Mouse (Mus musculus) monocyte, adult 2 months (primary cell): ENCODE data around the gene Bmper.

ENCODE experiments used
- DNase-seq, 2 experiments: peaks; one replicate each; pipeline ENCODE4 v3.0.0; 2022; ENCODE audit warnings: low spot score in 2 of 2, low read depth in 1 of 2

The Bmper gene

GRCm38 (mm10) chr9:23297491-23298170, 74.8 kb downstream of the Bmper start:
- DNase-seq = no peak

GRCm38 (mm10) chr9:23300376-23300775, 77.5 kb downstream of the Bmper start:
- no peak for DNase-seq

- DNase-seq = no peak
Observed at GRCm38 (mm10) chr9:23305681-23306080, 82.8 kb downstream of the Bmper start.

GRCm38 (mm10) chr9:23306226-23306625, 83.3 kb downstream of the Bmper start:
- no peak for DNase-seq

- no peak for DNase-seq
Observed at GRCm38 (mm10) chr9:23307835-23308234, 85.0 kb downstream of the Bmper start.

GRCm38 (mm10) chr9:23310953-23311352, 88.1 kb downstream of the Bmper start:
- DNase-seq = no peak

- no peak for DNase-seq
Observed at GRCm38 (mm10) chr9:23311956-23312355, 89.1 kb downstream of the Bmper start.

GRCm38 (mm10) chr9:23312877-23313276, 90.0 kb downstream of the Bmper start:
- DNase-seq = no peak

- DNase-seq = no peak
Observed at GRCm38 (mm10) chr9:23315631-23316330, 92.9 kb downstream of the Bmper start.

- DNase-seq = no peak
Observed at GRCm38 (mm10) chr9:23327830-23328229, 105.0 kb downstream of the Bmper start.

GRCm38 (mm10) chr9:23333041-23333622, 110.3 kb downstream of the Bmper start:
- DNase-seq = no peak

- DNase-seq = no peak
Observed at GRCm38 (mm10) chr9:23340551-23340950, 117.7 kb downstream of the Bmper start.

GRCm38 (mm10) chr9:23341246-23341645, 118.4 kb downstream of the Bmper start:
- DNase-seq = no peak

GRCm38 (mm10) chr9:23344353-23344752, 121.5 kb downstream of the Bmper start:
- no peak for DNase-seq

- no peak for DNase-seq
Observed at GRCm38 (mm10) chr9:23345093-23345844, 122.4 kb downstream of the Bmper start.

- no peak for DNase-seq
Observed at GRCm38 (mm10) chr9:23349603-23350002, 126.7 kb downstream of the Bmper start.

GRCm38 (mm10) chr9:23351400-23351799, 128.5 kb downstream of the Bmper start:
- no peak for DNase-seq

GRCm38 (mm10) chr9:23352396-23352795, 129.5 kb downstream of the Bmper start:
- no peak for DNase-seq

- DNase-seq = no peak
Observed at GRCm38 (mm10) chr9:23354201-23354820, 131.4 kb downstream of the Bmper start.

GRCm38 (mm10) chr9:23358108-23358507, 135.2 kb downstream of the Bmper start:
- DNase-seq = no peak

- no peak for DNase-seq
Observed at GRCm38 (mm10) chr9:23363139-23363538, 140.3 kb downstream of the Bmper start.
